Mouse (Mus musculus) forebrain, embryonic 15.5 days (tissue): ENCODE results near the gene Ncbp2. TPM values are rescaled to one million over a fixed set of nuclear protein-coding genes. Genes with fewer than 3 reads are reported as not detected.
A peak's percentile ranks its signal among the peaks of the same experiment; 100 is the strongest.

Experiments
- ATAC-seq: fragments of 200-750 bp; cut with Nextera tagmentation; replicated peaks from 2 replicates; pipeline ENCODE4 v1.8.0; 2017; ENCODE audit warnings: mild to moderate bottlenecking, moderate TSS enrichment, moderate library complexity
- H3K27ac ChIP-seq: fragments of 300-500 bp; sonication (generic); replicated peaks from 2 replicates; pipeline ENCODE4 v1.5.1; 2015; ENCODE audit warnings: mild to moderate bottlenecking, inconsistent platforms
- H3K27me3 ChIP-seq: fragments of 300-500 bp; sonication (generic); 2 replicates; pipeline ENCODE4 v1.6.1; 2015; ENCODE audit warnings: inconsistent platforms
- H3K36me3 ChIP-seq: fragments of 300-500 bp; sonication (generic); 2 replicates; pipeline ENCODE4 v1.6.1; 2015; ENCODE audit warnings: mild to moderate bottlenecking, inconsistent platforms
- H3K4me1 ChIP-seq: fragments of 300-500 bp; sonication (generic); 2 replicates; pipeline ENCODE4 v1.6.1; 2015; ENCODE audit warnings: inconsistent platforms
- H3K4me2 ChIP-seq: fragments of 300-500 bp; sonication (generic); replicated peaks from 2 replicates; pipeline ENCODE4 v1.6.1; 2015; ENCODE audit warnings: mild to moderate bottlenecking, inconsistent platforms
- H3K4me3 ChIP-seq: fragments of 300-500 bp; sonication (generic); 2 replicates; pipeline ENCODE4 v1.5.1; 2015; ENCODE audit warnings: mild to moderate bottlenecking, inconsistent platforms
- H3K9ac ChIP-seq: fragments of 300-500 bp; sonication (generic); replicated peaks from 2 replicates; pipeline ENCODE4 v1.6.1; 2015; ENCODE audit warnings: mild to moderate bottlenecking, inconsistent platforms
- H3K9me3 ChIP-seq: fragments of 300-500 bp; sonication (generic); 2 replicates; pipeline ENCODE4 v1.6.1; 2016; ENCODE audit warnings: inconsistent platforms
- WGBS: fragments of 180-500 bp; shearing (Covaris S2); methylation state at CpG from one replicate; pipeline ENCODE4 v1.1.7; 2015; ENCODE audit warnings: mixed read lengths; 5-methylcytosine and 5-hydroxymethylcytosine counted together
- microRNA-seq: library from miRNA; unstranded; fragments of <30 nt; microRNA quantifications from one replicate; pipeline ENCODE4, GENCODE M21; 2016
- polyA plus RNA-seq: library from polyadenylated mRNA; unstranded; fragments of >200 nt; fragmentation: Nextera tagmentation; extraction: Ambion mirVana; gene quantifications from 2 replicates; pipeline ENCODE4 v1.2.1, GENCODE M21; 2015

Ncbp2 gene
- polyA plus RNA-seq, 1 experiment from 2014 or later, result 115 TPM

DNA sequence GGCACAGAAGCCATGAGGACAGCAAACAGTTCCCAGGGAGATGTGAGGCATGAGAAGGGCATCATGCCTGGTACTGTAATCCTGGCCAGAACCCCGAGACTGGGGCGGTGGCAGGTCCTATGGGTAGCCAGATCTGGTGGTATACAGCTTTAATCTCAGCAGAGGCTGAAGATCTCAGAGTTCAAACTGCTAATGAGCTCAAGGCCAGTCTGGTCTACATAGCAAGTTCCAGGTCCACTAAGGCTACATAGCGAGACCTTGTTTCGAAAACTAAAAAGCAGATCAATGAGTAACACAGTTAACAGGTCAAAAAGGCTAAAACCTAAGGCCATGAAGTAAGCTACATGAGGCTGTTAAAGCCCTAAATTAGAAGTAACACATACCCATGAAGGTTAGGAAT lies 44.9 kb downstream of the Ncbp2 start:
- 100% methylated on average over 4 of the region's 4 CpGs for whole genome bisulfite sequencing

DNA sequence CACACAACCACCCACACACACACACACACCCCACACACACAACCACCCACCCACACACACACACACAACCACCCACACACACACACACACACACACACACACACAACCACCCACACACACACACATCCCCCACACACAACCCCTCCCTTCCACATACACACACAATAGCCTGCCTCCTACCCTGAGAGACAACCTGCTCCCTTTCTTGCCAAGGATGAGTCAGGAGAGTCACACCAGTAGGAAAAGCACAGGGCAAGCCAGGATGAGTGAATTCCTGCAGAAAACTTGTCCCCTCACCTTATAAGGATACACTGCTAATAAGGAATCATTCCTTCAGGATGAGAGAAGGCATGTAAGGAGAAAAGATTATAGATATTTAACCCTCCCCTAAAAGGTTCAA lies 45.6 kb downstream of the Ncbp2 start:
- no peak for ATAC-seq
- Histone ChIP-seq H3K27ac (no peak overlapping the region), H3K9me3 (no peaks in the 10 kb centered on the region), H3K9ac (no peak overlapping the region), H3K4me1 (no peaks in the 10 kb centered on the region), H3K4me3 (no peak overlapping the region), H3K4me2 (no peak overlapping the region), H3K27me3 (no peaks in the 10 kb centered on the region), H3K36me3 (peaks cover 24% of the 10 kb centered on the region)

More for the DNA sequence above, 44.9 kb downstream of the Ncbp2 start:
- ATAC-seq, result no peak
- H3K4me2 ChIP-seq, result no peak overlapping the region
- no peaks in the 10 kb centered on the region for H3K4me1 ChIP-seq
- H3K4me3 ChIP-seq, result no peak overlapping the region
- H3K27me3 ChIP-seq, result no peaks in the 10 kb centered on the region
- no peak overlapping the region for H3K9ac ChIP-seq
- H3K36me3 ChIP-seq, result peaks cover 31% of the 10 kb centered on the region
- H3K27ac ChIP-seq, result no peak overlapping the region
- no peaks in the 10 kb centered on the region for H3K9me3 ChIP-seq

DNA sequence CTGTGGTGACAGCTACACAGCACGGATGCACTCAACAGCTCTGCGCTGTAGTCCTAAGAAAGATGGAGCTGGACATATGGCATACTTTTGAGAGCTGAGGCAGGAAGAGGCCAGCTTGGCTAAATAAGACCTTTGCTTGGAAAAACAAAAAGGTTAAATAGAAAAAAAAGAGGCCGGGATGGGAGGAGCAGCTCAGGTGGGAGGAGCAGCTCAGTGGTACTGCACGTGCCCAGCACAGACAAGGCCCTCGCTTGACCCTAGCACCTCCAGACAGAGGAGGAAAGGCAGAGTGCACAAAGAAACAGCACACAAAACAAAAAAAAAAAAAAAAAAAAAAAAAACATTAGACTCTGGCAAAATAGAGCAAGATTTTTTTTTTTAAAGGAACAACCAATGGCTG lies 48.1 kb downstream of the Ncbp2 start:
- Histone ChIP-seq H3K9ac (no peak overlapping the region), H3K27ac (no peak overlapping the region), H3K4me3 (no peak overlapping the region), H3K9me3 (no peaks in the 10 kb centered on the region), H3K4me1 (peaks cover 7% of the 10 kb centered on the region), H3K27me3 (no peaks in the 10 kb centered on the region), H3K36me3 (peaks cover 11% of the 10 kb centered on the region; the same call in 1 of the 2 replicates), H3K4me2 (no peak overlapping the region)
- no peak for ATAC-seq
- WGBS, result 88% methylated on average over 5 of the region's 5 CpGs

DNA sequence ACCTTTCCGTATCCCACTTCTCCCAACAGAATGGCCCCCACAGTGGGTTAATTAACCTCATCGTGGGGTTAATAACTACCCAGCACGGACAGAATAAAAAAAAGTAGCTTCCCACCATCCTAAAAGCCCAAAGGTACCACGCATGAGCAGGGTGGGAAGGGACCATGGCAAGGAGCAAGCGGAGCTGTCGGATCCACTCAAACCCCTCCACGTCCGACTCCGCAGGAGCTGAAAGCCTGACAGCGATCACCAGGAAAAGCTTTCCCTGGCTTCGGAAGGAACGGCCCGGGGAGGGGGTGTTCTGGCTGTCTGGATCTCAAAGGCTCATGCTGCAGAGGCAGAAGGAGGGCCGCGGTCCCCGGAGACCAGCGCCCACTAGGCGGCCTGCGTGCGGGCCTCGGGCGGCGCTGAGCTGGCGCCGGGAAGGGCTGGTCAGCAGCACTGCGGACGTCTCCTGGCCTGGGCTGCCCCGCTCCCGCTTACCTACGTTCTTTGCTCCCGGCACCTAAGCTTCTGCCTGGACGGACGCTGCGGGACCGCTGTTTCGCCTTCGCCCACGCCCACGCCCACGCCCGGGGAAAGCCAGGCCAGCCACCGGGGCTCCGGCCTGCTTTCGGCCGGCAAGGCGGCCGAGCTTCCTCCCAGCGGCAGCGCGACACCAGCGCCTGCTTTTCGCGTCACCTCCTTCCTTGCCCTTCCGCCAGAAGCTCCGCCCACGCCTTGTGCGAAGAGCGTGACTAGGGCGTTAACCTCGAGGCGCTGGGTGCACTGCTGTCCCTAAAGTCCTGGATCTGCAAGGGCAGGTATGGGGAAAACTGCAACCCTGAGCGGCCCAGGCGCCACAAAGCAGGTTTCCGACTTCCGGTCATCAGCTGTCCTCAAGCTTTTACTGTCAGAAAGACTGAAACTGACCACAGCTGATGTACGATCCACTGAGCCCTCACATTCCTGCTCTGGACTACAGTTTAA lies 54.5 kb downstream of the Ncbp2 start, which contains the start of gene Senp5:
Gene Senp5 (minus strand): TSS at position 779 of the 969 bp plus-strand sequence.
- Histone ChIP-seq H3K36me3 (no peaks in the 10 kb centered on the region), H3K27ac (peak within 1 kb of the TSS; percentile 70), H3K4me2 (peak within 1 kb of the TSS; percentile 88), H3K4me3 (peak within 1 kb of the TSS; percentile 92), H3K9ac (peak within 1 kb of the TSS; percentile 92), H3K4me1 (peaks cover 24% of the 10 kb centered on the region), H3K27me3 (no peaks in the 10 kb centered on the region), H3K9me3 (no peaks in the 10 kb centered on the region)
- WGBS, result 1% methylated on average over 66 of the region's 66 CpGs
- peak; percentile 97 for ATAC-seq

DNA sequence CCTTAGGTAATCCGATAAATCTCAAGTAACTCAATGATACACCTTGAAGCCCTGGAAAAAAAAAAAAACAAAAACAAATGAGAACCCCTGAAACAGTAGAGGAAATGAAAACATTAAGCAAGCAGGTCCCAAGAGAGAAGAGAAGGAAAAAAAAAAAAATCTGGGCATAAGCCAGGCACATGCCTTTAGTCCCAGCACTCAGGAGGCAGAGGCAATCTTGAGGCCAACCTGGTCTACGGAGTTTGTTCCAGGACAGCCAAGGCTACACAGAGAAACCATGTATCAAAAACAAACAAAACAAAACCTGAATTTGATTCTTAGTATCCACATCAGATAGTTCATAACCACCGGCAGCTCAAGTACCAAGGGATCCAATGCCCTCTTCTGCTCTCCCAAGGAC lies 56.4 kb downstream of the Ncbp2 start:
- 96% methylated on average over 3 of the region's 3 CpGs for WGBS
- Histone ChIP-seq H3K27me3 (no peaks in the 10 kb centered on the region), H3K36me3 (no peaks in the 10 kb centered on the region), H3K27ac (no peak overlapping the region), H3K4me1 (peaks cover 24% of the 10 kb centered on the region), H3K4me2 (no peak overlapping the region), H3K9ac (no peak overlapping the region), H3K9me3 (no peaks in the 10 kb centered on the region), H3K4me3 (no peak overlapping the region)
- no peak for ATAC-seq

DNA sequence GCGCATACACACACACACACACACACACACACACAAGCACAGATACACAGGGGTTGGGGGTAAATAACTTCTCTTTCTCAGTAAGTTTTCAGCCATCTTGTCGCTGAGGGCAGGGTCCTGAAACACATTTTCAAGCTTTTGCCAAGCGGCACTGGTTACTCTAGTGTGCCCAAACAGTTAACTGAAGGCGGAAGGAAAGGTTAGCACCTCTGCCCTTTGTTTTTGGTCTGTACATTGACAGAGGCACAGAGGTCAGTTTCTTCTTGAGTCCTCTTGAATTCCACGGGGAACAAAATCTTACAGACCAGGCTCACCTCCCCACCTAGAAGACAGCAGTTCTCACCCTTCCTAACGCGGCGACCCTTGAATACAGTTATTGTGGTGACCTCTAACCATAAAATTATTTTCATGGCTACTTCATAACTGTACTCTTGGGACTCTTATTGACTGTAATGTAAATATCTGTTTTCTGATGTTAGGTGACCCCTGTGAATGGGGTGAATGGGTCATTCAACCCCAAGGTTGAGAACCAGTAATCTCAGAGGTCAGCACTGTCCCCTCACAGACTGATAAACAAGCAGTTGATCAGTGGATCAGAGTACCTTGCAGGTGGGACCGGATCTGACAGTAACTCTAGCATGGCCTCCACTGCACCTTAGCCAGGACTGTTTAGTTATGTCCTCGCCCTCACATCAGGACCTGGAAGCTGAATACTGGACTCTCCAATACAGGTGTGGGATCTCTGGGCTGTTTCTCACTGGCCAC lies 60.4 kb downstream of the Ncbp2 start:
- no peaks in the 10 kb centered on the region for H3K9me3 ChIP-seq
- H3K4me2 ChIP-seq, result no peak overlapping the region
- WGBS, result 78% methylated on average over 10 of the region's 10 CpGs
- H3K4me3 ChIP-seq, result no peak overlapping the region
- H3K4me1 ChIP-seq, result peaks cover under 1% of the 10 kb centered on the region
- H3K27ac ChIP-seq, result no peak overlapping the region
- no peak for ATAC-seq
- H3K27me3 ChIP-seq, result no peaks in the 10 kb centered on the region
- H3K9ac ChIP-seq, result no peak overlapping the region
- 0 out of 2 replicates have a peak, but pooled peaks cover 3% of the 10 kb centered on the region for H3K36me3 ChIP-seq

DNA sequence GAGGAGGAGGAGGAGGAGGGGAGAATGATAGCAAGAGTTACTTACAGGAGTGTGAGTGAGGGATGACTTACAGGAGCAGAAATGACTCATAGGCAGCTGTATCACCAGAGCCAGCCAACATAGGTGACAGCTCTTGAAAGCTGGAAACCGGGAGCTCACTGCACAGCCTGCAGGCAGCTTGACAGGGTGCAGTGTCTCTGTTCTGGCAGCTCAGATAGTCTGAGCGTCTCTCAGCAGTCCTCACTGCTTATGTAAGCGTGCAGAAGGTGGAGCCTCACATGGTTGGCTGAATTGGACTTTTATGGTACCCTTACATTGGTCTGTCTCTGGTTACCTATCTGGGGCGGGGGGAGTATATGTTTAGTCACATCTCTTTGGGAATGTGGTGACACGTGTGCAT lies 61.6 kb downstream of the Ncbp2 start:
- H3K27me3 ChIP-seq, result no peaks in the 10 kb centered on the region
- H3K36me3 ChIP-seq, result 0 out of 2 replicates have a peak, but pooled peaks cover 3% of the 10 kb centered on the region
- H3K4me2 ChIP-seq, result no peak overlapping the region
- H3K27ac ChIP-seq, result no peak overlapping the region
- no peak overlapping the region for H3K4me3 ChIP-seq
- no peak overlapping the region for H3K9ac ChIP-seq
- no peaks in the 10 kb centered on the region for H3K9me3 ChIP-seq
- 46% methylated on average over 5 of the region's 5 CpGs for WGBS
- no peak; the same call in 1 of the 2 replicates for ATAC-seq
- no peaks in the 10 kb centered on the region for H3K4me1 ChIP-seq

DNA sequence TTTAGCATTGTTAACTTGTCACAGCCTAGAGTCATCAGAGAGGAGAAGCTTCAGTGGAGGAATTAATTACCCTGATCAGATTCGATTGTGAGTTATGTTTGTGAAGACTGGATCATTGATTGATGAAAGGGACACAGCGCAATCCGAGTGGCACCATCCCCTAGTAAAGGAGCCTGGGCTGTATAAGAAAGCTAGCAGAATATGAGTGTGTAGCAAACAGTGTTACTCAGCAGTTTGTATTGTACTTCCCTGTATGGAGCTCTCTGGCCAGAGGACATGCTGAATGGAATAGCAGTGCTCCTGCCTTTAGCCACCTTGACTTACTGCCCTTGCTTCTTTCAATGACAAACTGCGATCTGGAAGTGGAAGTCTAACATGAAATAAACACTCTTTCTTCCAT lies 62.0 kb downstream of the Ncbp2 start:
- no peak for ATAC-seq
- Histone ChIP-seq H3K36me3 (0 out of 2 replicates have a peak, but pooled peaks cover 3% of the 10 kb centered on the region), H3K9me3 (no peaks in the 10 kb centered on the region)

More for the DNA sequence above, 62.0 kb downstream of the Ncbp2 start:
- H3K9ac ChIP-seq, result no peak overlapping the region
- no peak overlapping the region for H3K4me3 ChIP-seq
- no peaks in the 10 kb centered on the region for H3K27me3 ChIP-seq
- H3K4me2 ChIP-seq, result no peak overlapping the region
- H3K4me1 ChIP-seq, result no peaks in the 10 kb centered on the region
- H3K27ac ChIP-seq, result no peak overlapping the region
- 80% methylated on average over 4 of the region's 4 CpGs for WGBS

Small RNAs within 50 kb of the gene (microRNA-seq; reads per million reads assigned to microRNA genes)
- gene Gm26269, result not detected

Other genes starting within 250 kb of the Ncbp2 start
- 0.09 and 0.13 TPM in 2 replicates for gene Meltf, start 69.7 kb upstream of the Ncbp2 start, polyA plus RNA-seq
- 2.1 and 2.9 TPM in 2 replicates for gene Pigz, start 14.7 kb upstream of the Ncbp2 start, polyA plus RNA-seq
- 106 and 113 TPM in 2 replicates for gene 0610012G03Rik, start within 50 bp of the Ncbp2 start, polyA plus RNA-seq
- 17.2 and 18.4 TPM in 2 replicates for gene Senp5, start 54.8 kb downstream of the Ncbp2 start, polyA plus RNA-seq
- 45.4 and 46.1 TPM in 2 replicates for gene Pak2, start 130.8 kb downstream of the Ncbp2 start, polyA plus RNA-seq
- 130 TPM in 2 replicates for gene Pigx, start 151.2 kb downstream of the Ncbp2 start, polyA plus RNA-seq
- gene Cep19, start 151.3 kb downstream of the Ncbp2 start, polyA plus RNA-seq, result 41.7 and 45.7 TPM in 2 replicates
- 7.8 and 8.2 TPM in 2 replicates for gene Nrros, start 217.1 kb downstream of the Ncbp2 start, polyA plus RNA-seq
- not detected in 2 replicates for gene Bex6, start 231.3 kb downstream of the Ncbp2 start, polyA plus RNA-seq